Mouse (Mus musculus) spleen, embryonic (tissue): ENCODE results near the gene Colca2.

Experiments used
- CTCF ChIA-PET: fragments of 350-600 bp; sonication (Branson Sonifier 250); formaldehyde crosslinking; loops from one replicate; lab custom pipeline; 2022; lab: Charles Lee

Gene Colca2

GRCm38 (mm10) chr9:51278500-51279381 is at the start of gene Colca2:
Gene Colca2 (minus strand): TSS chr9:51278569.
- CTCF ChIA-PET = interaction anchor here (0.6 kb wide), 1 partner anchor 288 kb away, joined by 4 read pairs; no protein-coding TSS in a partner anchor

DNA sequence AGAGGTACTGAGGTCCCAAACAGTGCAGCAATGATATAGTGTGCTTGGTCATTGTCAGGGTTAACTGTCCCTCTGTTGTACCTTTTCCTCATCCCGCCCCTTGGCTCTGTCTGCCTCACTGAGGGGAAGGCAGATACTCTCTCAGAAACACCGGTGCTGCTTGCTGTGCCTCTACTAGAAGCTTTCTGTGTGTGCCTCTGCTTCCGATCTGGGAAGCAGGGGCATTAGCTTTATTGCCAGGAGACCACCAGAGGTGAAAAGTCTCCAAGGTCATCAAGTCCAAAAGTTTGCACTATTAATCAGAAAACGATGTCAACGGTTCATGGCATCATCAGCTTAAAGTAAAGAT is 49.2 kb upstream of the Colca2 start:
- CTCF ChIA-PET = no interaction called here

DNA sequence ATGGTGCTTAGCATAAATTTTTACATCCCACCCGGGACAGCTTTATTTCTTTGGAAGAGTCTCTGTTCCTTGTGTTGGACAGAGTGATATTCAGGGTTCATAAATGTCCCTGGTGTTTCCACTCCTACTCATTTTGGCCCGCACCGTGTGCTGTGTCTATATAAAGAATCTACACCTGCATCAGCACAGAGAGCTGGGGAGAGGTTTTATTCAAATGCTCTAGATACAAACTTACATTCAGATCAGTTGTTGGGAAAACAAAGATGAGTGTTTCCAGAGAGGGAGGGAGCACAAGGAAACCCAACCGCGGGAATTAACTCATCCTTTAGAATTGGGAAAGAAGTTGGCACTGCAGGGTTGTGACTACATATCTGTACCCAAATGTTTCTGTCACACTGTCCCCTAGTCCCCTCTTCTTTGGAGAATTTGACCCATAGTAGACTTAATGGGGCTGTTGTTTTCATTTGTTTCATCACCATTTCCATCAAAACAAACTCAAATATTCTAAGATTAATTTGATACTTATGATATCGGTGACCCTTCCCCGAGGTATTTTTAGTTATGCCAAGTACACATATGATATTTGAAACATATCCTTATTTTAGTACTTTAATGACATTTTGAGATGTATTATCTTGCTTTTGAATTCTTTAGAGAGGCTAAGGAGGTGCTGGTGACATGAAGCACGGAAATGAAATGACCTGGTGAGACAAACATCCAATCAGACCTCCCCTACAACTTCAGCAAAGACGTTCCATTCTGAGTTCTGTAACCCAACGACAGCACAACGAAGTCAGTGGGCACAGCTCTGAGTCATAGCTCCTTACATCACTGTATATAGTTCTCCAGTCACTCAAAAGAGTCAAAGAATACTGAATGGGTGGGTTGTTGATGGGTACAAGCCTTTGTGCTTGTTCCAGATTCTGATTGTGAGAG is 48.5 kb upstream of the Colca2 start:
- CTCF ChIA-PET = no interaction called here

DNA sequence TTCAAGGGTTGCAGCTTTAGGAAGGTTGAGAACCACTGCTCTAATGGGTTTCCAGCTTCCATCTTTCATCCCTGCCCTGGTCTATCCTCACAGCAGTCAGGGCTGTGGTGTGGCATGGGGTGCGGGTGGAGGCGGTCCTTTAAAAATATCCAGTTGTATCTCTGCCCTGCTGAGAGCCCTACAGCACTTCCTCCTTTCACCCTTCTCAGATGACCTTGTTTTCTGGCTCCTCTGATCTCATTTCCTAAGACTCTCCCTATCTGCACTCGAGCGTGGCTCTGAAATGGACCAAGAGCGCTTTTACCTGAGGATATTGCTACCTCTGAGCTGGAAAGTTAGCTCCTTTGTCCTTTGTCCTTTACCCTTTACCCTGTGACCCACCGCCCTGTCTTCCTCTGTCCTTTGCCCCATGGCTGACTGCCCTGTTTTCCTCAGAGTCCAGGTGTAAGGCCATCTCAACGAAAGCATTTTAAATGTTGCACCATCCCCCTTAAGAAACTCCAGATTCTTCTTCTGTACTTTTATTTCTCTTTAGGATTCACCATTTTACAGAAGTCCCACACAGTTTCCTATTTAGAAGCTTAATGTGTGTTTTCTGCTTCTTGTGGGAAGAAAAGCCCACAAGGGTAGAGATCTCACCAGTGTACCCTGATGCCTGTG is 46.2 kb upstream of the Colca2 start:
- CTCF ChIA-PET = interaction anchor here (0.6 kb wide), 1 partner anchor 732 kb away, joined by 3 read pairs; no protein-coding TSS in a partner anchor

DNA sequence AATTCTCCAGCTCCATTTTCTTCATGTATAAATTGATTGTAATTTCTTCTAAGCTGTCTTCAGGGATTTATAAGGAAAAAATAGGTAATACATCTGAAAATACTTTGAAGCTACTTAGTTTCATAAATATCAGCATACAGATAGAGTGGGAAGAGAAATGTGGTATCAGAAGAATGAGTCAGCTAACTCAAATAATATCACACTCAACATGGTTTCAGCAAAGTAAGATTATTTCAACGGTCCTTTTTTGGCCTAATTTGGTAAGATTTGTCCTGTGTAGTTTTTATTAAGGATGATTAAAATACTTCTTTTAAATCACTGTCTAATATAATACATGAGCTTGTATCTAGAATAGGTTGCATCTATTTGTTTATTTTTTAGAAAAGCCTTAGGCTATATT is 41.7 kb upstream of the Colca2 start:
- CTCF ChIA-PET = no interaction called here

DNA sequence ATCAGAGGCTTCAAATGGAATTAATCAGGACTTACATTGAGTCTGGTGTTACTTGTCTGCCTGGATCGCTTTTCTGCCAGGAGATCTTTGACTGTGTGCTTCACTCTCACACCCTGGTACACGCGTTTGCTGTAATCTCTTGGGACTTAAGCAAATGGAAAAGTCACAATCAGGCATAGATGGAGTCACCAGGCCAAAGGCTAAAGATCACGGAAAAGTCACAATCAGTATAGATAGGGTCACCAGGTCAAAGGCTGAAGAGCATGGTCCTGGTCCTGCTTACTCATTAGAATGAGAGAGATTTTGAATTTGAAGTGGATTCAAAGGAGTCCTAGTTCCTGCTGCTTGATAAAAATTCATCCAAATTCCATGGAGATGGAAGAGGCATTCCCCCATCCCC is 39.9 kb upstream of the Colca2 start:
- CTCF ChIA-PET = no interaction called here

- CTCF ChIA-PET = no interaction called here
Measured at GRCm38 (mm10) chr9:51317322-51317721, 39.0 kb upstream of the Colca2 start.

GRCm38 (mm10) chr9:51315402-51316063 is 37.2 kb upstream of the Colca2 start:
- CTCF ChIA-PET = no interaction called here

- CTCF ChIA-PET = no interaction called here
Measured at GRCm38 (mm10) chr9:51312554-51313317, 34.4 kb upstream of the Colca2 start.

DNA sequence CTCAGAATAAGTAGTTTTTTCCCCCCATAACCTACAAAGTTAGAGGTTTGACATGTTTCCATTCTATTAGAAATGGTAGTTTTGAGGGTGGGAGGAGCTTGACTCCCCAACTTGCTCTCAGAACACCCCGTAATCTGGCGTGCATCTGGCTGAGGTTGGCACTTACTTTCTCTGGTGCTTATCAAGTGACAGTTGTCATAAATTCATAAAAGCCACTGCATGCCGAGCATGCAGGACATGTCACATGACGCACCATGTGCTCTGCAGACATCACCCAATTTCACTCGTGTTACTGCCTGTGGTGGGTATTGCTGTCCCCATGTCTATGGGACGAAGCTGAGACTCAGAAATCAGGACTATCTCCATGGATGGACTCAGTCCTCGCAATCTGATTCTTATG is 32.1 kb upstream of the Colca2 start:
- CTCF ChIA-PET = no interaction called here

GRCm38 (mm10) chr9:51306351-51306750 is 28.0 kb upstream of the Colca2 start:
- CTCF ChIA-PET = no interaction called here

DNA sequence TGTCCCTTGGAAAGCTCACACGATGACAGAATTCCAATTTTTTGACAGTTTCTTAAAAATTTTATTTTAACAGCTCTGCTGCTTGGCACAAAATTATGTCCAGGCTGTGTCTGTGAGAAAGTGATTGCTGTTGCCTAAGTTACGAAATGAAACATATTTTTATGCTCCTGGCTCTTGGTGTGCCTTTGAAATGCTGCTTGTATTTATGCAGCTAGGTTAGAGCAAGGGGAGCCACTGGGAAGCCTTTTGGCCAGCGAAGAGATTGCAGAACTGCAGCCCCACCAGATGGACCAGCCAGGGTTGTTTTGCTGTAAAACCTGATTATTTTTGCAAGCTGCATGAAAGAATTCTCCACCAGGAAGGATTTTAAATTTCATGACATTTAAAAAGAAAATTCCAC is 26.8 kb upstream of the Colca2 start:
- CTCF ChIA-PET = interaction anchor here (1.0 kb wide), 1 partner anchor 9 kb away, joined by 4 read pairs; no protein-coding TSS in a partner anchor

DNA sequence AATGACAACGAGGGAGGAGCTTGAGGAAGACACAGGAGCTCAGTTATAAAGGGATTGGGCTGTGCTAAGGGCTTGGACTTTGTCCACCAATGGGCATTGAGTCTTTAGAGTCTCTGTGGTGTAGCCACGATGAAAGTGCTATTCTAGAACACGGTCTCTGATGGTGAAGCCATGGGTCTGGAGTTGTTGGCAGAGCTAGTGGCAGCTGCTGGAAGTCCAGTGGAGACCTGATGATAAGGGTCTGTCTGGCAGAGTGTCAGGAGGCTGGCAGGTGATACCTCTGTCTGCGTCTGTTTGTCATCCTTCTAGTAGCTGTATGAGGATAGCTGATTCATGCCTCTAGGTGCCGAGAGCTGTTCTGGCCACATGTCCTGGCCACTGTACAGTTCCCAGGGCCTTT is 25.6 kb upstream of the Colca2 start:
- CTCF ChIA-PET = no interaction called here

DNA sequence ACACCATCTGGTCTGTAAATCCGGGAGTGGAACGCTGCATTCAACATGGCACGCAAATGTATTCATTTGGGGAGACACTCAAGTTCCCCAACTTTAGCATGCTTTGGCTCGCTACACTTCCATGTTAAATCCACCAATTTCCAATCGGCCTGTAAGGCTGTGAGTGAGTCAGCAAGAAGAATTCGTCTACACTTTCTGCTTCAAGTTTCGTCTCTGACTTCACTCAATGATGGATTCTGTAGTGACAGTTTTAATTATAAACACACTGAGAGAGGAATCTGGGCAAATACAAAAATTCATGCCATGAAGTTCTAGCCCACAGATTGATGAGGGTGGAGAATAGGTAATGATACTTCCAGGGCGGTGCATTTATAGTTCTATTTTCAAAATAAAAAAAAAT is 15.2 kb upstream of the Colca2 start:
- CTCF ChIA-PET = interaction anchor here (1.8 kb wide), 1 partner anchor 133 kb away, joined by 10 read pairs; no protein-coding TSS in a partner anchor

- CTCF ChIA-PET = interaction anchor here (0.6 to 1.8 kb wide), 3 partner anchors 114 to 132 kb away, joined by 4 to 10 read pairs (median 8); no protein-coding TSS in a partner anchor
Measured at GRCm38 (mm10) chr9:51292674-51293073, 14.3 kb upstream of the Colca2 start.

DNA sequence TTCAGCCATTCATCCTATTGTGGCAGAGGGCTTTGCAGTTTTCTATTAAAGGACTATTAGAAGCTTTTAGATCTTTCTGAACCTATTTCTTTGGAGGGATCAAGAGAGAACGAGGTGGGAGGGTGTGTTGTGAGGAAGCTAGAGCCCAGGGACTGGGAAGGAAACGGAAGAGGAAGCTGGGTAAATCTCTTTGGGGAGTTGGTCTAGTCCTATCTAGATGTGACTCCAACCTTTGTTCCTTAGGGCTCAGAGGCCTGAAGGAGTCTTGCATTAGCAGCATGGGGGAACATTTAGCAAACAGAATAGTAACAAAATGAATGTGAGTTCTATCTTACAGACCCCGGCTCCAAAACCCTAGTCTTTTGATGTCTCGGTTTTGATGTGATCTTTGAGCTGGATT is 12.6 kb upstream of the Colca2 start:
- CTCF ChIA-PET = interaction anchor here (1.2 kb wide), 1 partner anchor 129 kb away, joined by 12 read pairs; no protein-coding TSS in a partner anchor

GRCm38 (mm10) chr9:51286079-51286478 is 7.7 kb upstream of the Colca2 start:
- CTCF ChIA-PET = no interaction called here

DNA sequence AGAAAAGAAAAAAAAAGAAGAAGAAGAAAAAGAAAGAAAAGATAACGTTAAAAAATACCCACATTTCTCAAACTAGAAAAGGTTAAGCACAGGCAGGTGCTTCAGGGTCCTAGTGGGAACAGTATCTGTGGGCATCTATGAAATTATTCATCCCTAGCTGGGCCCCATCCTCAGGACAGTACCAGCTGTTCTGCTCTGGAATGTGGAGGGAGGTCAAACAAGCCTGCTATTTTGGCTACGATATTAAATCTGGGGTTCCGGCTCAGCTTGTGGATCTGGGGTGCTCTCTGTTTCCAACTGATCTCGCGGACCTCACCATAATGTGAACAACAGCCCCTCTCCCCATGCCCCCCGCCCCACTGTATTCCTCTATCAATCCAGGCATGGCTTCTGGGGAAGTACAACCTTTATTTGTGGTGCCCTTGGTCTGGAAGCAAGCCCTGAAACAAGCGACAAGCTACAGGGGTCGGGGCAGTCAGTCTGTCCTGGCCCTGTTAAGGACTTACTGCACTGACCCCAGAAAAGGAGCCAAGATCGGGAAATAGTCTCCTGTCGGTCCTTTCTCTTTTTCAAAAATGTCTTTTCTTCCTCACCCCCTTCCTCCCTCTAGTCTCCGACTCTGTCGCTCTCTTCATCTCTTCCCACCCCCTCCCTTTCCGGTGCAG is 403 bp downstream of the Colca2 start:
- CTCF ChIA-PET = interaction anchor here (0.6 kb wide), 1 partner anchor 287 kb away, joined by 4 read pairs; no protein-coding TSS in a partner anchor

DNA sequence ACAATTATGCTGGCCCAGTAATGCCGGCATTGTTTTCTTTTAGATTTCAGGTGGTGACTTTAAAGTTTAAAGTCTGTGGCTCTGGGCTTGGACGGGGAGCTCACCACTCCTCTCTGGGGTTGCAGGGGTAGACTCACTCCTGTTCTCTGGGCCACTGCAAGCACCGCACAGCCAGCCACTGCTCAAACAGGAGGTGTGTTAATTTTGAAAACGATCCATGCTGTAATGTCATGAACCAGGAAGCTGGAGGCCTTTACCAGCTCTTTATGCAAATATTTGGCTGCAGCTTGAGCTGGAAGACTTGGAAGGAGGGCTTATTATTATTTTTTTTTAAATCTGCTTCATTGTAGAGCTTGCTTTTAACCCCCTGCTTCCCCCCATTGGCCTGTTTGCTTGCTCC is 3.7 kb downstream of the Colca2 start:
- CTCF ChIA-PET = no interaction called here
